Mouse (Mus musculus): ENCODE measurements around the gene Ankrd13b. TPM values are rescaled to one million over a fixed set of nuclear protein-coding genes. Genes with fewer than 3 reads are reported as not detected.

Gene Ankrd13b
- polyA plus RNA-seq, 1 experiment from 2014 or later, result 3.5 TPM

DNA sequence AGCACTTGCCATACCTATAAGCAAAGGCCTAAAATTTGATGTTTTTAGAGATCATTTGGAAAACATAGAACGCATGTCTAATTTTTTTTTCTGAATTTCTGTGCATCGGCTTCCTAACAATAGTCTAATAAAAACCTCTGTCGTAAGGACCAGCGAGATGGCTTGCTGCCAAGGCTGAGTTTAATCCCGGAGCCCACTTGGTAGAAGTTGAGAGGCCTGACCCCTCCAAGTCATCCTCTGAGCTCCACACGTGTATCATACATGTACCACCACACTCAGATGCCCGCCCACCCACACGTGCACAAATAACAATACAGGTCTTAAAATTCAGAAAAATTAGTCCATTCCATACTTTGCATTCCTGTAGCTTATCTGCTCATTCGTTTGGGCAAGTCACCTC lies 49.4 kb downstream of the Ankrd13b start:
- Histone ChIP-seq H3K27ac (no peak overlapping the region), H3K9me3 (no peaks in the 10 kb centered on the region), H3K36me3 (peaks cover 49% of the 10 kb centered on the region), H3K4me3 (no peak overlapping the region), H3K4me1 (no peaks in the 10 kb centered on the region), H3K27me3 (ENCODE audit: insufficient read depth, poor library complexity, severe bottlenecking) (no peaks in the 10 kb centered on the region)
- 85% methylated on average over 9 of the region's 9 CpGs for WGBS
- DNase-seq (ENCODE audit: low spot score), result no peak

- no peak for DNase-seq (ENCODE audit: low spot score)
- Histone ChIP-seq H3K27ac (no peak overlapping the region), H3K36me3 (peaks cover 51% of the 10 kb centered on the region), H3K4me1 (no peaks in the 10 kb centered on the region), H3K27me3 (ENCODE audit: insufficient read depth, poor library complexity, severe bottlenecking) (no peaks in the 10 kb centered on the region), H3K9me3 (no peaks in the 10 kb centered on the region), H3K4me3 (no peak overlapping the region)
- 86% methylated on average over 2 of the region's 2 CpGs for WGBS
Measured at GRCm38 (mm10) chr11:77437026-77437425, 52.5 kb downstream of the Ankrd13b start.

DNA sequence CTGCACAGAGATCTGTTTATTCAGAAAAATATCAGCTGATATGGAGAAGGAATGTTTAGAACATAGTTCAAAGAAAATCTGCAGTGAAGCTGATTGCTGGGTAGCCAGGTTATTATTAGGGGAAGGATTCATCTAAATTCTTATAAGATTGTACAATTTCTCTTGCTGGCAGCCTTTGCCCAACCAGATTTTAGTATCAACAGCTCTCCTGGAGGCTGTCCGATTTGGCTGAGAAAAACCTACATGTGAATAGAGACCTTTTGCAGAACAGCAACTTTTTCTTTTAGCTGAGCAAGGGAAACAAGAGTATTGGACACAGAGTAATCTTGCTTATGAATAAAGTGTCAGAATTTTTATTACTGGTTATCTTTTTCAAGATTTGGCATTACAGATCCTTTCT lies 61.0 kb downstream of the Ankrd13b start:
- 77% methylated on average over 1 of the region's 1 CpGs for WGBS
- Histone ChIP-seq H3K27ac (no peak overlapping the region), H3K27me3 (ENCODE audit: insufficient read depth, poor library complexity, severe bottlenecking) (no peaks in the 10 kb centered on the region), H3K36me3 (peaks cover 68% of the 10 kb centered on the region), H3K4me3 (no peak overlapping the region), H3K4me1 (peaks cover 5% of the 10 kb centered on the region; the same call in 1 of the 2 replicates), H3K9me3 (no peaks in the 10 kb centered on the region)
- no peak for DNase-seq (ENCODE audit: low spot score)

- Histone ChIP-seq H3K36me3 (peaks cover 49% of the 10 kb centered on the region), H3K9me3 (no peaks in the 10 kb centered on the region), H3K4me1 (peaks cover 24% of the 10 kb centered on the region), H3K27me3 (ENCODE audit: insufficient read depth, poor library complexity, severe bottlenecking) (no peaks in the 10 kb centered on the region), H3K4me3 (no peak overlapping the region), H3K27ac (peak overlapping the region; percentile 89)
- WGBS, result 17% methylated on average over 4 of the region's 4 CpGs
- peak; percentile 95 for DNase-seq (ENCODE audit: low spot score)
Measured at GRCm38 (mm10) chr11:77423175-77423859, 66.2 kb downstream of the Ankrd13b start.

Other genes starting within 250 kb of the Ankrd13b start
- 15.9 and 24.4 TPM in 2 replicates for gene Coro6, start 27.3 kb downstream of the Ankrd13b start, polyA plus RNA-seq (2016; fragmentation: Nextera tagmentation; extraction: Ambion mirVana)
- 9.0 and 11.9 TPM in 2 replicates for gene Git1, start 3.9 kb upstream of the Ankrd13b start, polyA plus RNA-seq (2016; fragmentation: Nextera tagmentation; extraction: Ambion mirVana)
- gene Abhd15, start 25.4 kb upstream of the Ankrd13b start, polyA plus RNA-seq (2016; fragmentation: Nextera tagmentation; extraction: Ambion mirVana), result 1.6 and 1.9 TPM in 2 replicates
- gene Trp53i13, start 26.3 kb upstream of the Ankrd13b start, polyA plus RNA-seq (2016; fragmentation: Nextera tagmentation; extraction: Ambion mirVana), result 25.2 and 30.2 TPM in 2 replicates
- 0.11 TPM in 1 of 2 replicates, not detected in the other for gene Gm10392, start 29.5 kb upstream of the Ankrd13b start, polyA plus RNA-seq (2016; fragmentation: Nextera tagmentation; extraction: Ambion mirVana)
- 10.9 and 12.8 TPM in 2 replicates for gene Taok1, start 118.1 kb upstream of the Ankrd13b start, polyA plus RNA-seq (2016; fragmentation: Nextera tagmentation; extraction: Ambion mirVana)
- 3.9 TPM in 2 replicates for gene Nufip2, start 196.5 kb upstream of the Ankrd13b start, polyA plus RNA-seq (2016; fragmentation: Nextera tagmentation; extraction: Ambion mirVana)
- 0.18 TPM in 1 of 2 replicates, not detected in the other for gene Cryba1, start 235.6 kb upstream of the Ankrd13b start, polyA plus RNA-seq (2016; fragmentation: Nextera tagmentation; extraction: Ambion mirVana)

Data from heart, embryonic 10.5 days (tissue).